Mouse (Mus musculus) adrenal gland (tissue): ENCODE data around the gene Mlf2.

Source experiments
- intact Hi-C: fragments of 180-260 bp; cut with DNase I; formaldehyde crosslinking; loops from one replicate; pipeline ENCODE4 v1.15.1; 2025

Mlf2 gene

GRCm38 (mm10) chr6:124910032-124910431, 21.2 kb upstream of the Mlf2 start:
- intact Hi-C loops: no loop called here

- intact Hi-C loops: no loop called here
Observed at GRCm38 (mm10) chr6:124911533-124912218, 19.5 kb upstream of the Mlf2 start, which contains the start of gene Lag3. Lag3 (minus strand) TSS chr6:124911705.

GRCm38 (mm10) chr6:124913214-124913613, 18.0 kb upstream of the Mlf2 start:
- intact Hi-C loops: no loop called here

GRCm38 (mm10) chr6:124913721-124914285, 17.4 kb upstream of the Mlf2 start:
- intact Hi-C loops: loop anchor here (2.0 kb wide), 1 partner anchor 17 kb away; the partner anchor contains the start of gene Mlf2

GRCm38 (mm10) chr6:124914511-124914910, 16.7 kb upstream of the Mlf2 start:
- intact Hi-C loops: loop anchor here (2.0 kb wide), 1 partner anchor 16 kb away; the partner anchor contains the start of gene Mlf2

- intact Hi-C loops: loop anchor here (2.0 kb wide), 1 partner anchor 15 kb away; the partner anchor contains the start of gene Mlf2
Observed at GRCm38 (mm10) chr6:124915160-124915941, 15.8 kb upstream of the Mlf2 start.

- intact Hi-C loops: loop anchor here (2.0 kb wide), 1 partner anchor 15 kb away; the partner anchor contains the start of gene Mlf2
Observed at GRCm38 (mm10) chr6:124915942-124916694, 15.1 kb upstream of the Mlf2 start.

- intact Hi-C loops: no loop called here
Observed at GRCm38 (mm10) chr6:124916695-124917517, 14.3 kb upstream of the Mlf2 start.

- intact Hi-C loops: no loop called here
Observed at GRCm38 (mm10) chr6:124917518-124918330, 13.5 kb upstream of the Mlf2 start.

- intact Hi-C loops: no loop called here
Observed at GRCm38 (mm10) chr6:124918331-124918690, 12.9 kb upstream of the Mlf2 start.

GRCm38 (mm10) chr6:124918890-124919627, 12.1 kb upstream of the Mlf2 start:
- intact Hi-C loops: no loop called here

GRCm38 (mm10) chr6:124919695-124920317, 11.4 kb upstream of the Mlf2 start, which contains the start of gene Ptms:
Ptms (minus strand) TSS chr6:124920103.
- intact Hi-C loops: no loop called here

- intact Hi-C loops: no loop called here
Observed at GRCm38 (mm10) chr6:124920318-124921085, 10.7 kb upstream of the Mlf2 start.

GRCm38 (mm10) chr6:124921539-124921938, 9.6 kb upstream of the Mlf2 start:
- intact Hi-C loops: no loop called here

GRCm38 (mm10) chr6:124925173-124925793, 5.9 kb upstream of the Mlf2 start:
- intact Hi-C loops: no loop called here

GRCm38 (mm10) chr6:124925941-124926340, 5.2 kb upstream of the Mlf2 start:
- intact Hi-C loops: no loop called here

GRCm38 (mm10) chr6:124930231-124930630, 955 bp upstream of the Mlf2 start:
- intact Hi-C loops: loop anchor here (2.0 kb wide), 1 partner anchor 15 kb away; no protein-coding TSS in a partner anchor
